Mouse (Mus musculus) testis, adult 2 months (tissue): ENCODE measurements around the gene Evl.

ENCODE experiments used
- CTCF ChIP-seq: fragments of 200-500 bp; IDR thresholded peaks from 2 replicates; pipeline ENCODE4 v1.5.1; 2012; ENCODE audit warnings: low read depth, mild to moderate bottlenecking, inconsistent platforms, low read length, moderate library complexity; ENCODE audit not compliant: control insufficient read depth, insufficient read depth, insufficient replicate concordance
- POLR2A ChIP-seq: fragments of 200-500 bp; IDR thresholded peaks from 2 replicates; pipeline ENCODE4 v1.6.1; 2012; ENCODE audit warnings: low read depth, mild to moderate bottlenecking, inconsistent platforms, low read length, moderate library complexity; ENCODE audit not compliant: control insufficient read depth

DNA sequence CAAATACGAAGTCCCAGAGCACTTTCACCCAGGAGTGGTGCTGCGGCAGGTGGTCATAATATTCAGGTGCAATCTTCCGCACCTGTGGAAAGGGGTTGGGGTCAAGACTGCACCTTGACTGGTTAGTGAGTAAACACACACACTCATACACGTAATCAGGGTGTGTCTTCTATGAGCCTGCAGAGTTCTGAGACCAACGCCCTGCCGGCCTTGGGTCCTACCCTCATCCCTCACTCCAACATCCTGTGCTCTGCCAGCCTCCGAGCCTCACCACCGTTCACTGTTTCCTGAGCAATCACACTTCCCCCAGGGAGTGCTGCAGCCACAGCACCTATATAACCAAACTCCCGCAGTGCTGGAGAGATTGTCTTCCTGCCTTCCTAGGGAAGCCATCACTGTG is 136.0 kb downstream of the Evl start:
- TF ChIP-seq POLR2A = no peak
- TF ChIP-seq CTCF = no peak
